Mouse (Mus musculus) thymus, adult 2 months (tissue): ENCODE measurements around the gene Fdxacb1. TPM values are rescaled to one million over a fixed set of nuclear protein-coding genes. Genes with fewer than 3 reads are reported as not detected.
A peak's percentile ranks its signal among the peaks of the same experiment; 100 is the strongest.

Experiments used
- DNase-seq: peaks from one replicate; pipeline ENCODE4 v3.0.0; 2021
- H3K27ac ChIP-seq: fragments of 200-500 bp; 2 replicates; pipeline ENCODE4 v1.5.1; 2012; ENCODE audit warnings: low read length, control low read depth; ENCODE audit not compliant: control insufficient read depth, insufficient read depth
- H3K27me3 ChIP-seq: fragments of 200-500 bp; 2 replicates; pipeline ENCODE4 v1.6.1; 2012; ENCODE audit warnings: mild to moderate bottlenecking, low read length, moderate library complexity, mixed read lengths; ENCODE audit not compliant: control insufficient read depth, insufficient read depth
- H3K36me3 ChIP-seq: fragments of 200-500 bp; 2 replicates; pipeline ENCODE4 v1.6.1; 2012; ENCODE audit warnings: mild to moderate bottlenecking, low read length, moderate library complexity; ENCODE audit not compliant: control insufficient read depth, insufficient read depth
- H3K4me1 ChIP-seq: fragments of 200-500 bp; replicated peaks from 2 replicates; pipeline ENCODE4 v1.6.1; 2012; ENCODE audit warnings: low read length; ENCODE audit not compliant: control insufficient read depth, insufficient read depth
- H3K4me3 ChIP-seq: fragments of 200-500 bp; 2 replicates; pipeline ENCODE4 v1.5.1; 2012; ENCODE audit warnings: mild to moderate bottlenecking, low read length, control low read depth, moderate library complexity; ENCODE audit not compliant: control insufficient read depth, insufficient read depth
- CTCF ChIP-seq: fragments of 200-500 bp; IDR thresholded peaks from 2 replicates; pipeline ENCODE4 v1.5.1; 2012; ENCODE audit warnings: mild to moderate bottlenecking, control low read depth, low read length, moderate library complexity, borderline replicate concordance; ENCODE audit not compliant: control insufficient read depth, poor library complexity, insufficient read depth; ENCODE audit errors: extremely low read depth
- POLR2A ChIP-seq: fragments of 200-500 bp; IDR thresholded peaks from 2 replicates; pipeline ENCODE4 v1.6.1; 2012; ENCODE audit warnings: mild to moderate bottlenecking, low read length, control low read depth, moderate library complexity; ENCODE audit not compliant: control insufficient read depth, poor library complexity, insufficient read depth; ENCODE audit errors: extremely low read depth
- WGBS: fragments of 180-500 bp; shearing (Covaris S2); methylation state at CpG from one replicate; pipeline ENCODE4 v1.1.7; 2018; 5-methylcytosine and 5-hydroxymethylcytosine counted together
- polyA plus RNA-seq: library from polyadenylated mRNA; depleted of rRNA; stranded (reverse); fragments of >200 nt; gene quantifications from 2 replicates; pipeline ENCODE4 v1.2.3, GENCODE M21; 2012

Fdxacb1 gene
- polyA plus RNA-seq, 1 experiment, result 4.5 TPM

GRCm38 (mm10) chr9:50753947-50754346 is 14.1 kb upstream of the Fdxacb1 start:
- Histone ChIP-seq H3K27me3 (no peaks in the 10 kb centered on the region), H3K4me1 (no peaks in the 10 kb centered on the region), H3K27ac (no peak overlapping the region), H3K36me3 (no peaks in the 10 kb centered on the region), H3K4me3 (no peak overlapping the region)
- 73% methylated on average over 7 of the region's 7 CpGs for WGBS
- TF ChIP-seq CTCF (no peak), POLR2A (no peak)
- no peak for DNase-seq

- no peak overlapping the region for H3K27ac ChIP-seq
- TF ChIP-seq POLR2A, result no peak
- no peak for TF ChIP-seq CTCF
- H3K36me3 ChIP-seq, result no peaks in the 10 kb centered on the region
- 87% methylated on average over 5 of the region's 5 CpGs for WGBS
- no peaks in the 10 kb centered on the region for H3K4me1 ChIP-seq
- H3K4me3 ChIP-seq, result no peak overlapping the region
- no peaks in the 10 kb centered on the region for H3K27me3 ChIP-seq
- no peak for DNase-seq
These were observed 11.3 kb upstream of the Fdxacb1 start for GRCm38 (mm10) chr9:50756711-50757110.

GRCm38 (mm10) chr9:50761520-50762243 is 6.4 kb upstream of the Fdxacb1 start:
- 78% methylated on average over 6 of the region's 6 CpGs for WGBS
- no peak overlapping the region for H3K27ac ChIP-seq

DNA sequence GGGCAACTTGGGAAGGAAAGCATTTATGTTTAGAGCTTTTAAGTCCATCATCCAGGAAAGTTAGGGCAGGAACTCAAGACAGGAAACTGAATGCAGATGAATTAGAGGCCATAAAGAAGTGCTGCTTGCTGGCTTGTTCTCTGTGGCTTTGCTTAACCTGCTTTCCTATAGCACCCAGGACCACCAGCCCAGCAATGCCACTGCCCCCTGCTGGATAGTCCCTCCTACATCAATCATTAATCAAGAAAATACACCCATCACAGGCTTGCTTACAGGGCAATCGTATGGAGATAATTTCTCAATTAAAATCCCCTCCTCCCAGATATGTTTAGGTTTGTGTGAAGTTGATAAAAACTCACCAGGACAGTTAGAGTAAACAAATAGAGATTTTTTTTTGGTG is 4.7 kb upstream of the Fdxacb1 start:
- Histone ChIP-seq H3K4me3 (no peak overlapping the region), H3K27me3 (no peaks in the 10 kb centered on the region), H3K4me1 (peaks cover 4% of the 10 kb centered on the region), H3K27ac (no peak overlapping the region), H3K36me3 (no peaks in the 10 kb centered on the region)
- WGBS, result 98% methylated on average over 1 of the region's 1 CpGs
- DNase-seq, result no peak
- TF ChIP-seq CTCF (no peak), POLR2A (no peak)

More at GRCm38 (mm10) chr9:50761520-50762243, 6.4 kb upstream of the Fdxacb1 start:
- no peaks in the 10 kb centered on the region for H3K4me1 ChIP-seq
- TF ChIP-seq POLR2A (no peak), CTCF (no peak)
- H3K27me3 ChIP-seq, result no peaks in the 10 kb centered on the region
- H3K4me3 ChIP-seq, result no peak overlapping the region
- DNase-seq, result no peak
- H3K36me3 ChIP-seq, result no peaks in the 10 kb centered on the region

DNA sequence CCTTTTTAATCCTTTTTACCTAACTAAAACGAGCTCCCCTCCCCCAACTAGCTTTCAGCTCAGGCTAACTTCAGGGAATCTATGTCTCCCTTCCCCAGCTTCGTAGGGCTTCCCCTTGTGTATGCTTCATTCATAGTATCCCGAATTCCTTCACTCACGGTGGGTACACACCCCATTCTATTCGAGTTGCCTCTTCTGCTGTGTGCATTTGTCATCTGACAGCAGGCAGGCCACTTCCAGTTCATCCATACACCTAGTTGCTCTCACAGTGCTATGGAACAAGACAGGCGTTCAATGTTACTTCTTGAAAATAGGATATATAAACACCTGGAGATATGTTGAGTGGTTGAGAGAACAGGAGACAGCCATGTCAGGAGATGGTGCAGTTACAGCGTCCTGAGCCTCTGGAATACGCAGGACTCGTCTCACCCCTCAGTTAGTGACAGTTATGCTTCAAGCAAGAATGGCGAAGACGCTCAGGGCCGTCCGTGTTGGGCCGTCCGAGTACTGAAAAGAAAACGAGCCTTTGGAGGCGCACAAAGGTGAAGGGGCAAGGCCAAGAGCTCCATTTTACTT is 417 bp upstream of the Fdxacb1 start:
- 2% methylated on average over 17 of the region's 17 CpGs for WGBS
- Histone ChIP-seq H3K4me1 (peaks cover 6% of the 10 kb centered on the region), H3K27ac (peak overlapping the region; percentile 42; the same call in 1 of the 2 replicates), H3K36me3 (no peaks in the 10 kb centered on the region), H3K4me3 (peak overlapping the region; percentile 82), H3K27me3 (no peaks in the 10 kb centered on the region)
- no peak for TF ChIP-seq CTCF
- no peak for TF ChIP-seq POLR2A
- no peak for DNase-seq

DNA sequence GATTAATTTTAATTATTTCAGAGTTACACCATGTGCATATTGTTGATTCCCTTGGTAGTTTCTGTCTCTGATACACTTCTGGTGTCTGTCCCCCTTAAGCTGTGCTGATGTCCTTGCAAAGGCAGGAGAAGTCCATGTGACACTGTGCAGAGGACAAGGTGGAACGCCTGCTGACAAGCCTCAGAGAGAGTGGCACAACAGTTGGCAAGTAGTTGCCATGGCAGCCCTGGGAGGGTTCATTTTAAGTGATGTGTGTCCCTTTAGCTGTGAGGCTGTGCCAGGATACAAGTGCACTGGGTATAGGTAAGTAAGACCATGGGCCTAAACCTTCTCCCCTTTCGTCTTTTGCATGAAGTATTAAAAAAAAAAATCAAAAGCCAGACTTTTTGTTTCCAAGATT is 2.0 kb downstream of the Fdxacb1 start:
- WGBS, result 93% methylated on average over 2 of the region's 2 CpGs
- no peak for DNase-seq
- Histone ChIP-seq H3K27me3 (no peaks in the 10 kb centered on the region), H3K36me3 (no peaks in the 10 kb centered on the region), H3K27ac (no peak overlapping the region), H3K4me3 (no peak overlapping the region), H3K4me1 (peaks cover 6% of the 10 kb centered on the region)
- no peak for TF ChIP-seq CTCF
- no peak for TF ChIP-seq POLR2A

DNA sequence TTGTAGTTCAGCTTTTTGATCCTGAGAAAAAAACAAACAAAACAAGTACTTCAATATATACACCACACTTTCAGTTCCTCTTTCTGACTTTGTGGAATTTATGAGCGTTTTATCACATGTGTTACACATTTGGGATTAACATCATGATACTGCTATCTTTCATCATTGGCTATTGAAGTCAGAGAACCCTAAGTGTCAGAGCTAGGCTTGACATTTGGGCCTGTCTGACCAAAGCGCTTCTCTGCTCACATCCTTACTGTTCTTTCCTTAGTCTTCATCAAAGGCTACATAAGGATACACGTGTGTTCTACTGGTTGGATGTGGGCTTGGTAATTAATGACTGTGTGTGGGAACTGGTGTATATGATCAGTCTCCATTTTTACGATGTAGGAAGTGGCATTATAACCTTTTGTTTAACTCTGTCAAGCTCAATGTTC is 6.0 kb downstream of the Fdxacb1 start:
- no peak overlapping the region for H3K4me3 ChIP-seq
- H3K27ac ChIP-seq, result no peak overlapping the region
- 30% methylated on average over 4 of the region's 4 CpGs for WGBS
- TF ChIP-seq CTCF (no peak), POLR2A (no peak)
- H3K27me3 ChIP-seq, result no peaks in the 10 kb centered on the region
- 0 out of 2 replicates have a peak, but pooled peaks cover 2% of the 10 kb centered on the region for H3K4me1 ChIP-seq
- DNase-seq, result no peak
- no peaks in the 10 kb centered on the region for H3K36me3 ChIP-seq
